Mouse (Mus musculus) activated CD4-positive, CD25-positive, alpha-beta regulatory T cell, adult 4 months (primary cell): ENCODE data around the gene Slc2a5. TPM values are rescaled to one million over a fixed set of nuclear protein-coding genes. Genes with fewer than 3 reads are reported as not detected.

Experiments used
- ATAC-seq: one replicate; pipeline ENCODE4 v1.8.0; 2017
- polyA plus RNA-seq, 2 experiments: library from polyadenylated mRNA; unstranded; fragments of 100-300 nt; shearing (Covaris generic); gene quantifications; one replicate each; pipeline ENCODE4 v1.2.1; 2017

Gene Slc2a5
- not detected for polyA plus RNA-seq

- ATAC-seq = no peak
Measured at GRCm38 (mm10) chr4:150119055-150119454, at the start of gene Slc2a5. Gene Slc2a5 (plus strand): TSS chr4:150119283.

GRCm38 (mm10) chr4:150070136-150070535, 48.9 kb upstream of the Slc2a5 start:
- ATAC-seq = no peak

GRCm38 (mm10) chr4:150072416-150073101, 46.5 kb upstream of the Slc2a5 start:
- no peak for ATAC-seq

DNA sequence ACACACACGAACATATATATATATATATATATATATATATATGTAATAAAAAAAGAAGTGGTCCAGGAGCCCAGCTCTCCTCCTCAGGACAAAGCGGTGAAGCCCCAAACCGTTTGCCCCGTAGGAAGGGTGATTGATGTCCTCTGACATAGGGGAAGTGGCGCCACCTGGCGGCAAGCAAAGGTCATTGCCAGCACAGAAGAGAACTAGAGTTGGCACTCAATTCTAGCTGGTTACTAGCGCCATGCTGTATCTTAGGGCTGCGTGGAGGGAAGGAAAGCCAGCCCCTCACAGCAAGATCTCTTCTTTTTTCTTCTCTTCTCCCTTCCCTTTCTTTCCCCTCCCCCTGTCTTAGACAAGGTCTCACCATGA, 46.0 kb upstream of the Slc2a5 start:
- ATAC-seq = no peak

- ATAC-seq = no peak
Measured at GRCm38 (mm10) chr4:150075350-150075749, 43.7 kb upstream of the Slc2a5 start.

DNA sequence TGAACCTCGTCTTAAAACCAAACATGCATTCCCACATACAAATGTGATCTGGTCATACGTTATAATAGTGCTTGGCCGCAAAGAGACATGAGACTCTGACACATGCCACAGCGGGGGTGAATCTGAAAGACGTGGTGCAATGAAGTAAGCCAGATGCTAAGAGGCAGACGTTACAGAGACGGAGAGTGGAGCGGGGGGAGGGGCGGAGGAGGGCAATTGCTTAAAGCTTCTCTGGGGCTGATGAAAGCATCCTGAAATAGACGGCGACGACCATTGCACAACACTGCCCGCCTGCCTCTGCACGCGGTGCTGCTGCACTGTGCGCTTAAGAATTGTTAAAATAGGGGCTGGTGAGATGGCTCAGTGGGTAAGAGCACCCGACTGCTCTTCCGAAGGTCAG, 42.9 kb upstream of the Slc2a5 start:
- ATAC-seq = no peak

DNA sequence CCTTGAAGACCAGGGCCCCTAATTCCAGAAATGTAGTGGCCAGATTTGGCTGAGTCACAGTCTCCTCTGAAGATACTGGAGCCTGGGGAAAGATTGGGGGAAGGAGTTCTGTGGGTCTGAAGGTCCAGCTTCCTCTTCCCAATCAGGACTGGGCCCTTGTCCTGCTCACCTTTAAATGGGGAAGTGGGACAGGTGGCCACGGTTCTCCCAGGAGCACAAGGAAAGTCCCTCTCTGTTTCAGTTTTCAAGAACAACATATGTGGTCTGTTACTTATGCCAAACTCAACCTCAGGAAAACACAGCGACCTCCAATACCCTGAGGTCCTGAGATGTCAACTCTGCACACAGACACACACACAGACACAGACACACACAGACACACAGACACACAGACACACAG, 40.4 kb upstream of the Slc2a5 start:
- no peak for ATAC-seq

DNA sequence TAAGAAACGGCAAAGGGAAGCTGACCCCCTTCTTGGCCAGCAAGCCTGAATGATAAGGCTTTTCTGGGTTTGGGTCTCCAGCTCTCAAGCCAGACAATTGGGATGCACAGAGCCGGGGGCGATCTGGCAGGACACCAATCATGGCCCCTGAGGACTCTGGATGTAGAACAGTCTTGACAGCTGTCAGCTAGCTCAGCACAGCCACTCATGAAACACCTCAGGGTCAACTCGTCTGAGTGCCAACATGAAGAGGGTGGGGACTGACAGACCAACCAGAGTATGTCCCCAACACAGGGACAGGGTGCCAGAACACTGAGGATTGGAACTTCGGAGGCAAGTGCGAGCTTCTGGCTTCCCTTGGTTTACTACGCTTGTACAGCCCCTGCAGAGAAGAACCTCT, 39.8 kb upstream of the Slc2a5 start:
- no peak for ATAC-seq

- ATAC-seq = no peak
Measured at GRCm38 (mm10) chr4:150080330-150080967, 38.6 kb upstream of the Slc2a5 start.

GRCm38 (mm10) chr4:150085366-150085765, 33.7 kb upstream of the Slc2a5 start:
- no peak for ATAC-seq

- ATAC-seq = no peak
Measured at GRCm38 (mm10) chr4:150086841-150087160, 32.3 kb upstream of the Slc2a5 start.

- ATAC-seq = peak; percentile 92
Measured at GRCm38 (mm10) chr4:150087161-150087889, 31.8 kb upstream of the Slc2a5 start, which contains the start of gene Gpr157. Gene Gpr157 (plus strand): TSS chr4:150087365.

- no peak for ATAC-seq
Measured at GRCm38 (mm10) chr4:150087890-150088530, 31.1 kb upstream of the Slc2a5 start.

DNA sequence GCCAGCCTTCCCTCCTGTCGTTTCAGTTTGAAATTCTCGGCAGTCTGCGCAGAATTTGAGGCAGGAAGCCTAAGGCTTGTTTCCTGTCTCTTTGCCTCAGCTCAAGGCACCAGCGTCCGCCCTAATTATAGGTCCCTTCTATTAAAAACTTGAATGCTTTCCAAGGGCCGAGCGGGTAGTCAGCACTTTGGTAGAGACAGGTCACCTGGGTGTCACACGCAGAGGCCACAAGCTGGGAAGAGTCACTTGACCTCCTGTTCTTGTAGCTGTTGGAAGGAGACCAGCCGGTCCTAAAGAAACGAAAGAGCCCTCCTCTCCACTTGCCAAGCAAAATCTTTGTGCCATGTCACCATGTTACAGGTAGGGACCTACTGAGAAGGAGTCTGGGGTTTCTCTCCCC, 30.0 kb upstream of the Slc2a5 start:
- no peak for ATAC-seq

- no peak for ATAC-seq
Measured at GRCm38 (mm10) chr4:150091887-150092582, 27.0 kb upstream of the Slc2a5 start.

DNA sequence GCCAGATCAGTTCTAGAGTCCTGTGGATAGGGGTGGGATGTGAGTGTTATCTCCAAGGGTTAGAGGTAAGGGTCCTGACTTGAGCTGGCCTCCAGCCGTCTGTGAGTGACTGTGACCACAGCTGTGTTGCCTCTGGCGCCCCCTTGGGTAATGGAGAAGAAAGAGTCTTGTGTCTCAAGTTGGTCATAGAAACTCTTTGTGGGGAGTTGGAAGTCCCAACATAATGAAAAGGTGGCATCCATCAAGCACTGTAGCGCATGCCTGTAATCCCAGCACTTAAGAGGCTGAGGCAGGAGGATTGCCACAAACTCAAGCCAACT, 26.5 kb upstream of the Slc2a5 start:
- no peak for ATAC-seq

DNA sequence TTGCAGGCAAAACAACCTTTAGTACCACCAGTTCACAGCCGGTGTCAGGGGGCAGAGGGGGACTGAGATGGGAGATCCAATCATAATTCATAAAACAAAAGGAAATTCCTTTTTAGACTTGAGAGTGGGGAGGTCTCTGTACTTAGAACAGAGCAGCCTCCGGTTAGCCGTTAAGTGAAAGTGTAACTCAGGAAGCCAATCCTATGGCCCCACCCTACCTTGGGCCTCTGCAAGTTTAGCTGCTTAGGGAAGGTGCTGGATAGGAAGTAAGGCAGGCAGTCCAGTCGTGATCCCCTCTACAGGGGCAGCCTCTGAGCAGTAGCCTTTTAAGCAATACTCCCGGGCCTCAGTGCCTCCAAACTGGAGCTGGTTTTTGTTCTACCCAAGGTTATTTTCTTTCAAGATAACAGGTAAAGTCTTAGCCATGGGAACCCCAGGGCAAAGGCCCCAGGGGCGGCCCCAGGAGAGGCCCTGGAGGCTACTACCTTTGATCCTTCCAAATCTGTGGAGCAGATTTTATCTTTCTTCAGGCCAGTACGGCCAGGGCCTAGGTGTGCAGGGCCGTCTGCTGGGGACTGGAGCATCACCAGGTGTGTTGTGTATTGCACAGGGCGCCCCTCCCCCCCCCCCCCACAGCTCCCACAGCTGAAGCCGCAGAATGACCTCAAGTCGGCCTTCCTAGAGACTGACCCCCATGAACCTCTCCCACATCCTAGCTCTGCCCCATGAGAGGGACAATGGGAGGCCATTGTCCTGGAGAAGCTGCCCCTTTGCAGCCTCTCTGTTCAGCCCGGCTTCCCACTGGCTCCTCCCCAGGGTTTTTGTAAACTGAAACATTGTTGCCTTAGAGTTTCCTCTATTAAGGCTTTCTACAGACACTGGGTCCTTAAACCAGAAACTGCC, 25.3 kb upstream of the Slc2a5 start:
- ATAC-seq = no peak

DNA sequence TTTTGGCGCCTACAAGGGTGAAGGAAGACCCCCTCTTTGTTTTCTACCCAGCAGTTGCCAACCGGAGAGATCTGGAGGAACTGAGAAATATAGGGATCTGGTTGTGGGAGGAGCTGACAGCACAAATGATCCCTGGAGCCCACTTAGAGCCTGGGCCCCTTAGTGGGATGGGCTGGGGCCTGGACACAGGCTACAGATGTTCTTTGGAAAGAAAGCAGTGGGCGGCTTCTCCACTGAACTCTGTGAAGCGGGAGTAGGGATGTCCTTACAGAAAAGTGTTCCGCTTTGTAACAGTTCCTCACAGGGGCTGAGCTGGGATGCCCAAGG, 24.7 kb upstream of the Slc2a5 start:
- ATAC-seq = no peak

DNA sequence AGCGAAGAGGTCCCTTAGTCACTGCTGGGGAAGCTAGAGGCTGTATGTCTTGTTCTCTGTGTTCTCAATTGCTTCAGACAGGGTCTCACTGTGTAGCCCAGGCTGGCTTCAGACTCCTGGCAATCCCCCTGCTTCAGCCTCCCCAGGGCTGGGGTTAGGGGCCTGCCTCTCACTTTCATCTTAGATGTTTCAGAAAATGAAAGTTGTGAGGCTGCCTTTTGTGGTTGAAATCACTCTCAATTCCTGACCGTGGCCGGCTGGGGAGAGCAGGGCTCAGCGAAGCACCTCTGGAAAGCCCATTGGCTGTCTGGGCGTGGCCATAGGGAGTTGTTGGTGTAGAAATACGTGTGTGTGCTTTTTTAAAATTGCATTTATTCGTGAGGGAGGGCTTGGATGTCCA, 22.8 kb upstream of the Slc2a5 start:
- ATAC-seq = peak; percentile 29

GRCm38 (mm10) chr4:150097847-150098246, 21.2 kb upstream of the Slc2a5 start:
- no peak for ATAC-seq

DNA sequence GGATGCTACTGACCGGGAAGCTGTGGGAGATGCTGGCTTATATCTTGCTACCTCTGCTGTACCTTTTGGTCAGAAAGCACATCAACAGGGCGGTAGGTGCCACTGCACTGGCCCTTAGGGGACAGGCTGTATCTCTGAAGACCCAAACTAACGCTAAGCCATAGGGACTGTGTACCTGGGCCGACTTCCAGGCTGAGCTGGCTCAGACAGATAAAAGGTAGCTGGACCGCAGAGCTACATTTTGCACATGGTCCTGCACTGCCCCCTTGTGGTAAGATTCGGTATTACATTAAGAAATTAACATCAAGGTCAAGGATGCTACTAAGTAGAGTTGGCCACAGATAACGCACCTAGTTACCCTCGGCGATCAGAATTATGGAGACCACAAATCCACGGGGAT, 20.2 kb upstream of the Slc2a5 start:
- peak; percentile 62 for ATAC-seq

- ATAC-seq = no peak
Measured at GRCm38 (mm10) chr4:150102822-150103221, 16.3 kb upstream of the Slc2a5 start.
